Mouse (Mus musculus): Measurements from ENCODE around the gene Elovl6. TPM values are rescaled to one million over a fixed set of nuclear protein-coding genes. Genes with fewer than 3 reads are reported as not detected.

The Elovl6 gene
- total RNA-seq, 2 experiments from 2014 or later, result 53.8 to 55.6 TPM

- peak; percentile 17 to 41 for DNase-seq (ENCODE audit: low spot score in 2 of 2)
Observed at GRCm38 (mm10) chr3:129640211-129641000, 108.3 kb downstream of the Elovl6 start.

- no peak for DNase-seq (ENCODE audit: low spot score in 2 of 2)
Observed at GRCm38 (mm10) chr3:129641621-129642020, 109.5 kb downstream of the Elovl6 start.

GRCm38 (mm10) chr3:129645409-129645808, 113.3 kb downstream of the Elovl6 start:
- DNase-seq (ENCODE audit: low spot score in 2 of 2), result no peak

GRCm38 (mm10) chr3:129646781-129647180, 114.6 kb downstream of the Elovl6 start:
- DNase-seq (ENCODE audit: low spot score in 2 of 2), result no peak

- DNase-seq (ENCODE audit: low spot score in 2 of 2), result no peak
Observed at GRCm38 (mm10) chr3:129647312-129647711, 115.2 kb downstream of the Elovl6 start.

GRCm38 (mm10) chr3:129648598-129648997, 116.4 kb downstream of the Elovl6 start:
- no peak for DNase-seq (ENCODE audit: low spot score in 2 of 2)

- no peak for DNase-seq (ENCODE audit: low spot score in 2 of 2)
Observed at GRCm38 (mm10) chr3:129649586-129650292, 117.6 kb downstream of the Elovl6 start.

- DNase-seq (ENCODE audit: low spot score in 2 of 2), result no peak
Observed at GRCm38 (mm10) chr3:129650293-129650612, 118.1 kb downstream of the Elovl6 start.

- DNase-seq (ENCODE audit: low spot score in 2 of 2), result no peak
Observed at GRCm38 (mm10) chr3:129650931-129651330, 118.8 kb downstream of the Elovl6 start.

- DNase-seq (ENCODE audit: low spot score in 2 of 2), result no peak
Observed at GRCm38 (mm10) chr3:129651765-129652164, 119.6 kb downstream of the Elovl6 start.

GRCm38 (mm10) chr3:129652476-129652875, 120.3 kb downstream of the Elovl6 start:
- no peak for DNase-seq (ENCODE audit: low spot score in 2 of 2)

GRCm38 (mm10) chr3:129656540-129656939, 124.4 kb downstream of the Elovl6 start:
- DNase-seq (ENCODE audit: low spot score in 2 of 2), result no peak

- no peak for DNase-seq (ENCODE audit: low spot score in 2 of 2)
Observed at GRCm38 (mm10) chr3:129657222-129657621, 125.1 kb downstream of the Elovl6 start.

GRCm38 (mm10) chr3:129657775-129658174, 125.6 kb downstream of the Elovl6 start:
- DNase-seq (ENCODE audit: low spot score in 2 of 2), result no peak

- DNase-seq (ENCODE audit: low spot score in 2 of 2), result no peak
Observed at GRCm38 (mm10) chr3:129658776-129659175, 126.6 kb downstream of the Elovl6 start.

- DNase-seq (ENCODE audit: low spot score in 2 of 2), result no peak
Observed at GRCm38 (mm10) chr3:129663906-129664305, 131.8 kb downstream of the Elovl6 start.

GRCm38 (mm10) chr3:129675923-129676322, 143.8 kb downstream of the Elovl6 start:
- no peak for DNase-seq (ENCODE audit: low spot score in 2 of 2)

- DNase-seq (ENCODE audit: low spot score in 2 of 2), result peak; percentile 19 to 44
Observed at GRCm38 (mm10) chr3:129680258-129680657, 148.1 kb downstream of the Elovl6 start.

- DNase-seq (ENCODE audit: low spot score in 2 of 2), result no peak
Observed at GRCm38 (mm10) chr3:129681841-129682240, 149.7 kb downstream of the Elovl6 start.

GRCm38 (mm10) chr3:129682389-129682788, 150.2 kb downstream of the Elovl6 start:
- DNase-seq (ENCODE audit: low spot score in 2 of 2), result peak; percentile 65 to 72

GRCm38 (mm10) chr3:129683060-129683679, 151.0 kb downstream of the Elovl6 start:
- DNase-seq (ENCODE audit: low spot score in 2 of 2), result peak in 1 of 2 experiments; percentile 46

GRCm38 (mm10) chr3:129686196-129686595, 154.0 kb downstream of the Elovl6 start:
- no peak for DNase-seq (ENCODE audit: low spot score in 2 of 2)

All from layer of hippocampus, postnatal 10 days (tissue).